Mouse (Mus musculus): ENCODE measurements around the gene Kif5c.

The Kif5c gene

DNA sequence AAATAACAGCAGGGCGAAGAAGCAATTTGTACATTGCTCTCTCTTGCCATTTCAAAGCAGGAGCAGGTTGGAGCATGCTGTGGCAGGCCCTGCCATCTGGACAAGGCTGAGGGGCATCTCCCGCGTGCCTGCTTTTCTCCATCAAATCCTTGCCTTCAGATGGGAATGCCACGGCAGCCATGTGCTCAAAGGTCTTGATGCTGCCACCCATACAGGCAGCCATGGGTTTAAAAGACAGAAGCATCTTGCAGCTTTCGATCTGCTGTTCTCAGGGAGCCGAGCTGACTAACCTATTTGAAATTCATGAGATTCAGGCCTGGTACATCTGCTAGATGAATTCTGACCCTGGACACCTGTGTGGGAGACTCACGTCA lies 53.4 kb downstream of the Kif5c start:
- no peak for DNase-seq

DNA sequence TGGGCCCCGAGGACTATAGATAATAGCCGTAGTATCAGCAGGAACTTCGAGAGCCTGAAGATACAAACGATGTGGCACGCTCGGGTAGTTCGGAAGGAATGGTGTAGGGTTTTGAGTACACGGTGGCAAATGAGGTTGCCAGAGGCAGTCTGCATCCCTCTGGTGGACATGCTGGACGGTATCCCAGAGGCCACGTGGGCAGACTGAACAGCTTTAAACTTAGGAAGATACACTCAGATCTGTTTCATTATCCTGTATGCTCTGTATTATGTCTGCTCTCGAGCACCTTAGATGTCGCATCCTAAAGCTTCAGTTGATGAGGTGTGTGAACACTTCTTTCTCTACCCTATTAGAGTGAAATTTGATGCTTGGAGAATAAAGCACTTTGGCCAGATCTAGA lies 56.9 kb downstream of the Kif5c start:
- DNase-seq, result no peak

DNA sequence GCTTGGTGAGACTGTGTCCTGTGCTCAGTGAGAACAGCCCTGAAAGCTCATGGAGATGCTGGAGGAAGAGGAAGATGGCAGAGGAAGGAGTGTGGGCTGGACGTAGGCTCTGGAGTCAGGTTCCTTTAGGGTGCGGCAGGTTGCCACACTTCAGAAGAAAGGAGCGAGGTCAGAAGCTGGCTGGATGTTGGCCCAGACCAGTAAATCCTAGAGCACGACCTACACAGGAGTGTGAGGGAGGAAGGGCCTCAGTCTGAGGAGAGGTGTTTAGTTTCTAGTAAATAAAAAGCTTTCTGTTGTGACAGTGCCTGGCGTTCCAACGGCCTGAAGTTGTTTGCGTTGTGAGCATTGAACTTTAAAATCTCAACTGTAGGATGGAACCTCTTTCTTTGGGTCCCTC lies 59.3 kb downstream of the Kif5c start:
- DNase-seq, result no peak

DNA sequence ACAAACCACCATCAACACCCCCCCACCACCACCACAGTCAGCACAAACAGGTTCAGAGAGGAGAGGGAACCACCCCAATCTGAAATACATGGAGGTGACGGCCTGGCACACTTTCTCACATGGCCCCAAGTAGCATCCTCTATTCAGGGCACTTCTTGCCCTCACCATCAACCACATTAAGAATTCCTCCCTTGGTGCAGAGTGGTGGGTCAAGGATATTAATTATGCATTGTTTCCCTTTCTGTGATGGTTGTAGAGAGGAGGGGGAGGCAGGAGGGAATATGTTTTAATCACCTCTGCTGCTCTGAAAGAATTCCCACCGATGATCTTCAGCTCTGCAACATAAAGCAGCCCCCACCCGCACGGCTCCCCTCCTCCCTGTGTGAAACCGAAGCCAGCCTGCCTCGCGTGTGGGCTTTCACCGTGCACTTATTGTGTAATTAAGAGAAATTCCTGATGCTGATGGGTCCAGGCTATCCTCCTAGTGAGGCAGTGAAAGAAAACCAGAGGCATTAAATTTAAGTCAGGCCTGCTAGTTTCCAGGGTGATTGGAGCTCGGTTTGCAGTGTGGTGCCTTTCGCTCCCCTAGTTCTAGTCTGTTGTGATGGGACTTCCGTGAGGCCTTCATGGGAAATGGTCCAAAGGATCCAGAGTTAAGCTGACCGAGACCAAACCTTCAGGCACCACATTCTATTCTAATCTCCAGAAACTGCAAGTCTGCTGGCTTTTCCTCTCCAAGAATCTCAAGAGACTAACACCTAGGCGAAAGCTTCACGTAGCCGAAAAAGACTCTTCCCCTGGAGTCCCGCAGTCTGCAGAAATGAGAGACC lies 60.3 kb downstream of the Kif5c start:
- DNase-seq, result no peak

DNA sequence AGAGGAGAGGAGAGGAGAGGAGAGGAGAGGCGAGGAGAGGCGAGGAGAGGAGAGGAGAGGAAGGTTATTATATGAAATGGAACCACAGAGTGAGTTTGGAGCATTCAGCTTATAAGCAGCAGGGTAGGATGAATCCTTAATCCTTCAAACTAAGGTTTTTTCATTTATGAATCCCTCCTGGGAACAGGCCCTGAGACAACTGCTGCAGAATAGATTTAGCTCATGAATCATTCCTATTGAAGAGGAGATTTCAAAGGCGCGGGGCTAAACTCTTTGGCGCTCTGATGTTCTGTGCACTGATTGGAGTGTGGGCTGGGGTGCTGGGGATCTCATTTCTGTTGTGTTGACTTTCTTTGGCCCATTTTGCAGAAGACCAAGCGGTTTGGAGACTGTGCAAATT lies 63.7 kb downstream of the Kif5c start:
- no peak for DNase-seq

DNA sequence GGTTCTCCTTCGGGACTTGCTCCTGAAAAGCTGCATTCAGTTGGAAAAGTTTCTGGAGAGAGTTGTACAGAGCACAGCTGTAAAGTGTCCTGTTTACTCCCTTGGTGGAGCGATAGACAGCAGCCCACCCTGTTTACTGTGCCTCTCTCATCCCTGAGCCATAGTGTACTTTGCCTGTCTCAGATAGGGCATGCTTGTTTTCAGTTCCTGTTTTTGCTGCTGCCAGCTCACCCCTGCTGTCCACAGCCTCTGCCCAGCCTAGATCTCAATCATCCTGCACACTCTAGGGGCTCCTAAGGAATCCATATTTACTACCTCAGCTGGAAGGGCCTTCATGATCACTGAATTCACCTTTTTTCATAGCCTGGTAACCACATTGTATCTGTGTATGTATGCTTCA lies 65.7 kb downstream of the Kif5c start:
- no peak for DNase-seq

DNA sequence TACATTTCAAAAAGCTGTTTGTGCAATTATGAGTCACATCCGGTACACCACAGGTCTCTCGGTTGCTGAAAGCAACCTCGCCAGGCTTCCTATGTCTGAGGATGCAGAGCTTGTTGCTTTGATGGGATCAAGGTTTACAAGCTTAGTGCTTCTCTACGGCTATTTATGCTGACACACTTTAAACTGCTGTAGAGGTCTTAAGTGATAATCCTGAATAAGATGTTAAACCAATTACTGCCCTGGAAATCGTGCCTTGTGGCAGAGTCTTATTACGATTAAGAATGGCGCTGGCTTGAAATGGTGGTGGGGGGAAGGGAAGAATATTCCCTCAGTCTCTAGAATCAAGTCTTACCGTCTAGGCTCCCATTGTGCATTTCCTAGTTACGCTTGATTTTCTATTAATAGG lies 71.3 kb downstream of the Kif5c start:
- no peak for DNase-seq

DNA sequence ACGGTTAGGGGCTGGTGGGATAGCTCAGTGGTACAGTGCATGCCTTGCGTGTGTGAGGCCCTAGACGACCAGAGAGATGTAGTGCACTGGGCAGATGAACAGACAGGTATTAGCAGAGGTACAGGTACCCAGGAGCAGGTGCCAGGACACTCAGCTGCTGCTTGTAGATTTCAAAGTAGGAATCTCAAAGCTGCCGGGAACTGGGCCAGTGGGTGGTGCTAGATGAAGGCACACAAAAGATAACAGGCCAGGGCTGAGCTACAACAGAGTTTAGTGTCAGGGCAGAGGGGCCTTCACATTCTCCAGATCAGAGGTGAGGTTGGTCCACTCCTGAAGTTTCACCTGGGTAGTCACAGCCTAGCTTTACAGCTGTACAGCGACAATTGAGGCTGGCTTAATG lies 72.3 kb downstream of the Kif5c start:
- no peak for DNase-seq

DNA sequence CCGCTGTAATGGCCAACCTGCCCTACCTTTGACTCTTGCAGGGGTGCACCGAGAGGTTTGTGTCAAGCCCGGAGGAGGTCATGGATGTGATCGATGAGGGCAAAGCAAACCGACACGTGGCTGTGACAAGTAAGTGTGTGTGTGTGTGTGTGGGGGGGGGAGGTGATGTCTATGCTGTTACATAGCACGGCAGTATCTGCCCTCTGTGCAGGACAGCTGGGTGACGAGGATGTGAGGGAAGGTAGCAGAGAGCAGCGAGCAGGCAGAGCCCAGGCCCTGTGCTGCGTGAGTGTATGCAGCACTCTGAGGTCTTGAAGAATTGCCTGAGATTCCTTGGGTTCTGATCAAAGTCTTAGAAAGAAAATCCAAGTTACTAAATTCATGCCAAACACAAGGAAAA lies 75.6 kb downstream of the Kif5c start:
- no peak for DNase-seq

DNA sequence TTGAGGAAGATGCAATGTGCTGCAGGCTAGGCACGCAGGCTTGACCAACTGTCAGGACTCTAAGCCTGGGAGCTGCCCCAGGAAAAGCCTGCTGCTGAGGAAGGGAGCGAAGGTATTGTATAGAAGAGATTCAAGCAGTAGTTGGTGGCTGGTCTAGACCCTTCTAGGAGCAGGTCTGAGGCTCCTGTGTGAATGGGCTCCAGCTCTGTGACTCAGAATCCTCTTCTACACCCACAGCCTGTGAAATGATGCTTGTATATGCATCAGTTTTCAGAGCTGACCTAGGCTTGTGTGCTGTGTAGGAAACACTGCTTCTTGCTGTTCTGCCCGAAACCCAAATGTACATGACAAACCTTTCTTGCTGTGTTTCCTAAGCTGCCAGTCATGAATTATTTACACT lies 76.4 kb downstream of the Kif5c start:
- no peak for DNase-seq

DNA sequence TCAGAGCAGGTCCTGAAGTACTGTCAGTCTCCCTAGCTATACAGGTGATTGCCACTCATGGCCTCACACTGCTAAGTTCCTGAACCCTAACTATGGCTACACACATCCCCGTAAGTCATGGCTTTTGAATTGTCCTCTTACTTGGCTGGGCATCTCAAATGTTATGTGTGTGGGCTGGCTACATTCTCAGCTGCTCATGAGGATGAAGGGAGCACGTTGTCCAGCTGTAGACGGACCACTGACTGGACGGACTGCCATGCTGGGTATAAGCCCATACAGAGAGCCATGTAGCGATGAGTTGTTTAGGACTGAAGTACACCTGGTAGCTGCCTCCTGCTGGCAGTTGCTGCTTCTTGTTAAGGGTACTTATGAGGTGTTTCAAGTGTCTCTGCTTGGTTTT lies 79.8 kb downstream of the Kif5c start:
- no peak for DNase-seq

DNA sequence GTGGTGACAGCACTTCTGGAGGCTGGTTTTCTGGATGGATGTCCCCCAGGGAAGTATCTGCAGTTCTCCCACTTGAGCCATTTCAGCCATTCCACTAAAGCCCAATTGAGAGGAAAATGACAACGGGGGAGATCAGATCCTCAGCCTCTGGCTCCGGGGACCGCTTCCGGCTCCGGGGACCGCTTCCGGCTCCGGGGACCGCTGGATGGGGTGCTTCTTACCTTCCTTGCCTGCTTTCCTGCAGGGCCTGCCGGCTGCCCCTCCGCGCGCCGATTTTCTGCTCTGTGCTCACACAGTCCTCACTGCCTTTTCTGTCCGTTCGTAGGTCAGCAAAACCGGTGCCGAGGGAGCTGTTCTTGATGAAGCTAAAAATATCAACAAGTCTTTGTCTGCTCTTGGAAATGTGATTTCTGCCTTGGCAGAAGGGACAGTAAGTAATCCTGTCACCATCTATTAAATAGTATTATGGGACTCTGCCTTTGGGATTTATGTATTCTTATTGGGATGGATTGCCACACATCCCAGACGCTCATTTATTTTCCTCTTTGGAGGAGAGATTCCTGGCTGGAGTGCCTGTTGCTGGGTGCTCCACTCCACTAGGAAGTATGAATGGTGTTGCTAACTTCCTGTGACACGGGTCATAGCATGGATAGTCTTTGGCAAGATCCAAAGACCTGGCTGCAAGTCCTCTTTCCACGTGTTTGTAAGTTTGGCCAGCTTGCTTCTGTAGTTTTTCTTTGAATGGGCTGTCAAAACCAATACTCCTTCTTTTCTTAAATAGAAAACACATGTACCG lies 81.3 kb downstream of the Kif5c start:
- DNase-seq, result peak; percentile 8

DNA sequence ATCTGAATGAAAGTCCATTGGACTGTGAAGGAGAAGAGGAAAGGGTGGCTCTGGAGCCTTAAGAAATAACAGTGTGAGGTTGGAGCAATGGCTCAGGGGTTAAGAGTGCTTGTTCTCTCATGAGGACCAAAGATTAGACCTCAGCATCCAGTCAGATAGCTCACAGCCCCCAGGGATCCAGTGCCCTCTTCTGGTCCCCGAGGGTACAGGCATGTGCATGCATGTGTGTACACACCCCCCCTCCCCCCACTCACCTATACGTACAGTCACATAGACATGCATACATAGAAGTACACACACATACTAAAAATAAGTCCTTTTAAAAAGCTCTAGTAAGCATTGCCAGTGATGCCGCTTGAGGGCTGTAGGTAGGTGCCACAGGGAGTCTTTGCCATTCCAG lies 91.1 kb downstream of the Kif5c start:
- no peak for DNase-seq

DNA sequence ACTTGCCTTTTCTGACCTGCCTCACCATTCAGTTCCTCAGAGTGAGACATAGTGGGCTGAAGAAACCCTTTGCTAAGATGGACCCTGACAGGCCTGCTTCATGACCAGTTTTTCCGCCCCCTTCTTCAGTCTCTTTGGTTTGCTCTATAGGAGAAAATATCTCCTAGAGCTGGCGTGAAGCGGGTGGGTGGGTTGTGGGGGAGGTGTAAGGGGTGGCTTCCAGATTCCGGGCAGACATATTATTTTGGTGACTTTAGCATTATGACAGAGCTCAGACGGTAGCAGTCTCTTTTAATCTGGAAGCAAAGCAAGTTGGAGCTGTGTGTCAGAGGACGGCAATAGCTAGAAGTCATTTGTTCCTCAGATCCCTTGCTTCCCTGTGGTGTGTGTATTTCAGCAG lies 92.6 kb downstream of the Kif5c start:
- DNase-seq, result no peak

DNA sequence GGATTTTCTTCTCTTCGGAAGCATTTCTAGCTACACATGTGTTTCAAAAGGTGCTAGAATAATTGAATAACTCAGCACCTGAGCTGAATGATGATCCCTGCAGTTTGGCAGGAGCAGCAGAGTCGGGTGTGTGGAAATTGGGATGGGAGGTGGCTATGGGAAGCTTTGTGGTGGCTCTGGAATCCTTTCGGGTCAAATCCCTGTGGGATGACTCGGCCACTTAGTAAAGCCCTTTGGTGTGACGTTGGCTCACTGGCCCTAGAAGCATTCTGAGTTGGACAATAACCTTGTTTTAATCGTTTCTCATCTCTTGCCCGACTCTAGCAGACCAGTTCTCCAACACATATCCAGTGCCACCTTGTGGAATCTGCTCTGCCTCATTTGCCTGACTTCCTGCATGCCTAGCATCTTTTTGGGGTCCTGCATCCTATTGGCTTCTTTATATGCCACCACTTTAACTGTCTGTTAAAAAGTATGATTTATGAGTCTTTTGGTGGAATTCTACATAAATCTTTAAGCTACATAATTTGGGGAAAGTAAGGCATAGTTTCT lies 93.3 kb downstream of the Kif5c start:
- no peak for DNase-seq

DNA sequence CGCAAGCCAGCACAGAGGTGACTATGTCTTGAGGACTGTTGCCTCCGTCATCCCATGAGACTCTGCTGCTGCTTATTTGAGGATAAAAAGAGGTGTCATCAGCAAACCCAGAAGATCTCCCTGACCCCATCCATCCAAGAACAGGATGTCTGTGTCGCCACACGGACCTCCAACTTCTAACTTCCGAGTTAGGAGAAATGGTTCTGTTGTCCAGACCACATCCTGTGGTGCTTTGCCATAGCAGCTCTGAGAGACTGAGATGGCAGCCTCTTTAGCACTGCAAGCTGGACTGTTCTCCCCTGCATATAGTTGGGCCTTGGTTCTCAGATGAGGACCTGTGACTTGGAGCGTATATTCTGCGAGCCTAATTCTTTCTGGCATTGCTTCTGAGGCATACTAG lies 97.4 kb downstream of the Kif5c start:
- no peak for DNase-seq

DNA sequence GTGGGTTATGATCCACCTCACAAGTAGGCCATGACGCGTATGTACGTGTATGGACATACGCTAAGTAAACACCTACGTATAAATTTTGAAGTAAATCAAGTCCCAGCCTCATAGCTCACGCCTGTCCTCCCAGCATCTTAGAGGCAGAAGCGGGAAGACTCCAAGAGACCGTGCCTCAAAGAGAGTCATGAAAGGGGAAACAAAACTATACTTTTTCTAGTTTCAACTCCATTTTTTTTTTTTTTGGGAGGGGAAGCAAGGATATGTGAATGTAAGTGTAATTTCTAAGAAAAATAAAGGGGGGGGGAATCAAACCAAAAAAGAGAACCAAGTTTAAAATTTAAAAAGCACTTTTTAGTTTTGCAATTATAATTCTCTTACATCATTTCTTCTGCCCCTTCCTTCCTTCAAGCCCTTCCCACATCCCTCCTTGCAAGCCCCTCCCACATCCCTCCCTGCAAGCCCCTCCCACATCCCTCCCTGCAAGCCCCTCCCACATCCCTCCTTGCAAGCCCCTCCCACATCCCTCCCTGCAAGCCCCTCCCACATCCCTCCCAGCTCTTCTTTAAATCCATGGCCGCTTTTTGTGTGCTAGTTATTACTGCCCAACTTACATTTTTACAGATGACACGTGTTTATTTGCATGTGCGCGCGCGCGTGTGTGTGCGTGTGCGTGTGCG lies 98.5 kb downstream of the Kif5c start:
- no peak for DNase-seq

DNA sequence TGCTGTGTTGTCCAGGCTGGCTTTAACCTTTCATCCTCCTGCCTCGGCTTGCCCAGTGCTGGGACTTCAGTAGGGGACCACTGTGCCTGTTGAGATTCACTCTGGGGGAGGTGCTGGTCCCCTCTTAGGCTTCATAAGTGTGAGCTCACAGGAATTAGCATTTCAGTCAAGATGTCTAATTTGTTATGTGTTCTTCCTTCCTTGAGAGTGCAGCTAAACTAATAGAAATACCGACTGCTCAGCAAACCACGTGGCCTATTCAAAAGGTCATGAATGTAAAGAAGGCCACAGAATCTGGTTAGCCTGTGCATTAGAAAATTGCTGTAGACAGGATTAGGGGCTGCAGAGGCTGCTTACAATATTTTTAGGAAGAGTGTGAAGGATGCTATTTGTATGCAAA lies 99.4 kb downstream of the Kif5c start:
- no peak for DNase-seq

DNA sequence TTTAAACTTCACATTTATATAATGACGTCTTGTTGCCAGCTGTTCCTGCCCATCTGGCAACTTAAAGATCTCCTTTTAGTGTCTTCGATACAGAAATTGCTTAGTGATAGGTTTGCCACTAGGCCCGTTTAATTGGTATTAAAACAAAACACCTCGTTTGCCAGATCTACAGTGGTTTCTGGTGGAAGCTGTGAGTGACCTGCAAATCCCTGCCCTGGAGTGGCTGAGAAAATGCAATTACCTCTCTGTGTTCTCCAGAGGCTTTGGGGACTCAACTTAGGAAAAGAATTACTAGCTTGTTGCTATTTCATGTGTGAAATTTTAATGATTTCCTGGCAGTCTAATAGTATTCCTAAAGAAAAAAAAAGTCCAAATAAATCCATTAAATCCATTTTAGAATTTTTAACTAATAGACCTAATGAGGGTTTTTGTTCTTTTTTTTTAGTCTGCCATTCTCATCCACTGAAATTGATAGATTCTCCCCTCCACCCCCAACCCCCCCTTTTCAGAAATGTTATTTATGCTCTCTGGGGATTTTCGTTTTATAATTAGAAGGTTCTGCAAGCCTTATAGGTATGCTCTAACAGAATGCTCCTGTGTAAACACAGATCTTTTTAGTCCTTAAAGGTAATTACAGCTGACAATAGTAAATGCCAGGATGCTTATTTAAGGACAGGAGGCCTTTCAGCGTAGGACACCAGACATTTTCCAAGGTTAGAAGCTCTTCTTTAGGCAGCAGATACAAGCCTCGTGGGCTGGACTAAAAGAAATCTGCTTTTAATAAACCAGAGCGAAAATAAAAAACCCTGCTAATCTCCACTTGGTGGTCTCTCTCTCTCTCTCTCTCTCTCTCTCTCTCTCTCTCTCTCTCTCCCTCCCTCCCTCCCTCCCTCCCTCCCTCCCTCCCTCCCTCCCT lies 100.1 kb downstream of the Kif5c start:
- no peak for DNase-seq

DNA sequence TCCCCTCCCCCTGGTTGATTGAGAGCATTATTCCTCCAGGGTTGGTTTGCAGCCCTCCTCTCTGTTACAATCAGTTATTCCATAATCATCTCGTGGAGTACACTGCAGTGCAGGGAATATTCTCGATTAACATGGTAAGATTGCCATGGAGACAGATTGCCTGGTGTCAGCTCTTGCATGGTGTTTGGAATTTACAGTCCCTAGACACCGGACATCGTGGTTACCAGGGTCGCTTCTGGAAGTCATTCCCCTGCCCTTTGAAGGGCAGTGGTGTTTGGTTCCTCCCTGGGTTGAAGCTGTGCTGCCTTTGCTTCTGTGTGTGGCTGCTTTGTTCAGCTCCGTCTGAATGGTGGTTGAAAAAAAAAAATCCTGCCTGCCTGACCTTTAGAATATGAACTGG lies 100.8 kb downstream of the Kif5c start:
- DNase-seq, result no peak

DNA sequence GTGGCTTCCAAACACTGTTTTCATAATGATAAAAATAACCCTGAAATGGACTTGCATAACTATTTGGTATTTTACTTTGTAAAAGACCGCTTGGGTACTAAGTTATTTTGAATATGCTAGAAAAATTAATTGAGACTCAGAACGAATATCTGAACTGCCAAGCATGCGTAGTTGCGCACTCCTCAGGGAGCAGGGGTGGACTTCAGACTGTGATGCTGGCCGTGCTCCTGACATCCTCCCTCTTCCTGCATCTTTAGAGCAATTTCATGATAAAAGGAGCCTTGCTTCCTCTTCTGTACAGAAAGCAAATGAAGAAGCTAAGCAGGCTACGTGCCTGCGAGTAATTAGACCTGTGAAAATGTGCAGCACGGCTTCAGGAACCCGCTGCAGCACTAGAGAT lies 101.2 kb downstream of the Kif5c start:
- DNase-seq, result peak; percentile 16

DNA sequence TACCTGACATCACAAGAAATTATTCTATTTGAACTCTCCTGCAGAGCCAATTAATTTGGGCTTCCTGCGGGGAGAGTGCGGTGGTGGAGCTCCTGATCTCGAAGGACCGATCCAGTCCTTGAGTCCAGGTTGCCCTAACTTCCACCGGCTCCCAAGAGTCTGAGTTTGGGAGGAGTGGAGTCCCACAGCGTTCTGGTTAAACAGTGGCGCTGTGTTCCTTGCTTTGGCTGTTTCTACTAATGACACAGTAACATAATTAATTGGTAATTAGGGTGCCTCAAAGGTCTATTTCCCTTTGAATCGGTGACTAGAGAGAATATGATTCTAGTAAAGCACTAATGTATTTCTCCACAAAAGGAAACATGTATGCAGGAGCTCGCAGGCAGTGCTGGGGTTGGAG lies 103.2 kb downstream of the Kif5c start:
- DNase-seq, result no peak

DNA sequence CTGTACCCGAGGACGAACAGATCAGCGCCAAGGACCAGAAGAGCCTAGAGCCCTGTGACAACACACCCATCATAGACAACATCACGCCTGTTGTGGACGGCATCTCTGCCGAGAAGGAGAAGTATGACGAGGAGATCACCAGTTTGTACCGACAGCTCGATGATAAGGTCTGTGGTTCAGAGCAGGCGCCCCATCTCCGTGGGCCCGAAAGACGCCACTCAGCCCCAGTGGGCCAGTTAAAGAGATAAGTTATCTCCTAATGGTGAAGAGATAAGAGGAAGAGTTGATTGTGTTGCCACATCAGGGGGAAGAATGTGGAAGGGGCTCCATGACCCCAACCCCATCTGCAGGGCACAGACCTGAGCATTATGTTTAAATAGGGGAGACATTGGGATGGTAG lies 103.9 kb downstream of the Kif5c start:
- DNase-seq, result no peak

Measured in lung, postnatal 14 days (tissue).